Mouse (Mus musculus): ENCODE measurements at regions not wholly inside any gene's neighbourhood (a gene's known extent, or its start where the extent isn't known, plus 50 kb on each side); places are given as distances from the start of the nearest gene placed in this dataset.

DNA sequence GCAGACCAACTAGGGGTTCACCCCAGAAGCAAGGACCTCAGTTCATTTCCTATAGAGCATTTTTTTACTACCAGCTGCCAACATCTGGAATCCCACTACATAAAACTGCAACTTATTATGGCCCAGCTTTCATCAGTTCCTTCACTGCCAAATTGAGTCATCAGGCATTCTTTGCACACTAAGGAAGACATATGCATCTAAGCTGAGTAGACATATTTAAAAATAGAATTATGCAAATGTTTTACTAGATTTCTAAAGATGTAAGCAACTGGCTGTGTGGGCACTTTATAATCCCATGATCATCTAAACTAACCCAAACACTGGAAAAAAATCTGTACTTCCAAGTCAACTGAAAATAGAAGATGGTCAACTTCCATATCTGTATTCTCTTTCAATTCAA, 415.9 kb upstream of the Rarb start:
- no peak for DNase-seq

DNA sequence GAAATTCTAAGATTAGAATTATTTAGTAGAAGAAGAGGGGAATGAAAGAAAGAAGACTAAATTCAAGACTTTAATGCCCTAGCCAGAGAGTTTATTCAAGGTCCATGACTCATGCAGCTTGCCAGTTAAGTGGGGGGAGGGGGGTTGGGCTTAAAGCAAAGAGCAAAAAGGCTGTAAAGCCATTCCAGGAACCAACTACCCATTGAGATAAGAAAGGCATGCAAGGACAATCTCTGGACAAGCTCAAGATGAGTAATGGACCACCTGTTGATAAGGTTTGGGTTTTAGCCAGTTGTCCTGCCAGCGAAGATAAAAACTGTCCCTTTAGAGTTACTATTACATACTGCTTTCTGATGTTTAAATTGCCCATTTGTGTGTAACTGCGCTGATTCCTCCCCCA, 392.5 kb upstream of the Rarb start:
- no peak for DNase-seq

DNA sequence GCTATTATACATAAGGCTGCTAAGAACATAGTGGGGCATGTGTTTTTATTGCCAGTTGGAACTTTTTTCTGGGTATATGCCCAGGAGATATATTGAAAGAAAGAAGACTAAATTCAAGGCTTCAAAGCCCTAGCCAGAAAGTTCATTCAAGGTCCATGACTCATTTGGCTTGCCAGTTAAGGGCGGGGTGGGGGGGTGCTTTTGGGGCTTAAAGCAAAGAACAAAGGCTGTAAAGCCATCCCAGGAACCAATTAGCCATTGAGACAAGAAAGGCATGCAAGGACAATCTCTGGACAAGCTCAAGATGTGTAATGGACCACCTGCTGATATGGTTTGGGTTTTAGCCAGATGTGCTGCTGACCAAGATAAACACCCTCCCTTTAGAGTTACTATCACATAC, 386.7 kb upstream of the Rarb start:
- no peak for DNase-seq

DNA sequence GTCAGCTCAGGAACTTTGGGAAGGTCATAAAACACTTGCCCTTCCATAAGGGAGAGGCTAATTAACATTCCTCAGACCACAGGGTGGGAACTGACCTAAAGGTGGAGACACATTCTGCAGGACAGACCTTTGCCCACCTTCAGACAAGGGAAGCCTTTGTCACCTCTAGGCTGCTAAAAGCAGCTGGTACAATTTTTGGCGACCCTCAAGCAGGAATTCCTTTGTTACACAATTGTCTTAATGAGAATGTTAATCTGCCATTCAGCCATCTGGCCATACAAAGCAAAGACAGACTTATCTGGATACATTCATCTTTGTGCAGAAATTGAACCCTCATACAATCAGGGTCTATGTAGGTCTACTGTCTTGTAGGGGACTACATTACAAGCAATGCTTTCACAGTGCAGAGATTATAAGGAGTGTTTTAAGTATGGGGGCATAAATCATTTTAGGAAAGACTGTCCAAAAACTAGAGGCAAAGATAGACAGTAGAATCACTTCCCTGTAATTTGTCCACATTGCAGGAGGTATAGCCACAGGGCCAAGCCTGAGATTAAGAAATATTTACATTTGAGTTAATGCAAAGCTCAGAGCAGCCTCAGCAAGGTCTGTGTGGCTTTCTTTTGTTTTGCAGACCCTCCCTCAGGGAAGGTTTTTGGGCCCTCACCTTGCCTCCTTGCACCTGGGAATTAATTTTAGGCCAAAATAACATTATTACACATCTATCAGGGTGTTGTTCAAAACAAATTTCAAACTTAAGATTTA, 384.5 kb upstream of the Rarb start:
- no peak for DNase-seq

DNA sequence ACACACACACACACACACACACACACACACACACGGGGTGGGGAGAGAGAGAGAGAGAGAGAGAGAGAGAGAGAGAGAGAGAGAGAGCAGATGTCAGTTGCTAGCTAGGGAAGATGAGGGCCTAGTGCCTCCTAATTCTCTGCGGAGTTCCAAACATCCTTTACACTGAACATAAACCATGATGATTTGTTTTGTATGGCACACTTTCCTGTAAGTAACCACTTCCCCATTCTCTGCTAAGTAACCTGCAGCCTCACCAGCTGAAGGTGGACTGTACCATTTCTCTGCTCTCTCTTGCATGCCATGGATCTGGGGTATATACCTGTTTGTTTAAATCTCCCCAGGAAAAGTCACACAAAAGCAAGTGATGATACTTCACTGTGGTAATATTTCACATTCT, 374.0 kb upstream of the Rarb start:
- no peak for DNase-seq

DNA sequence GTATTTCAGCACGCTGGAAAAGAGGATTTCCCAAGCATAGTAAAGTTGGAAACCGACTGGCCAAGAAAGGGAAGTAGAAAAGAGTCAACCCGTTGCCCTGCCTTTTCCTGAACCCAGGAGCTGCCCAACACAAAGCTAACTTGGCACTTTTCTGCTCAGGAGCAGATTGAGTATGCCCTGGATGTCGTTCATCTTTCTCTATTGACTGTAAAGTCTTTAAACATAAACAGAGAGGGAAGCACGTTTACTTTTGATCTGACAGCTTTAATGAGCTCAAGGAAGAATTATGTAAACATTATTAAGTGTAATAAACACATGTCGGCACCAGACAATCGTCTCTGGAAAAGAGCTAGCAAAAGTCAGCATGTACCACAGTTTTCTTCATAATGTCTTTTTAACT, 354.3 kb upstream of the Rarb start:
- DNase-seq, result no peak

DNA sequence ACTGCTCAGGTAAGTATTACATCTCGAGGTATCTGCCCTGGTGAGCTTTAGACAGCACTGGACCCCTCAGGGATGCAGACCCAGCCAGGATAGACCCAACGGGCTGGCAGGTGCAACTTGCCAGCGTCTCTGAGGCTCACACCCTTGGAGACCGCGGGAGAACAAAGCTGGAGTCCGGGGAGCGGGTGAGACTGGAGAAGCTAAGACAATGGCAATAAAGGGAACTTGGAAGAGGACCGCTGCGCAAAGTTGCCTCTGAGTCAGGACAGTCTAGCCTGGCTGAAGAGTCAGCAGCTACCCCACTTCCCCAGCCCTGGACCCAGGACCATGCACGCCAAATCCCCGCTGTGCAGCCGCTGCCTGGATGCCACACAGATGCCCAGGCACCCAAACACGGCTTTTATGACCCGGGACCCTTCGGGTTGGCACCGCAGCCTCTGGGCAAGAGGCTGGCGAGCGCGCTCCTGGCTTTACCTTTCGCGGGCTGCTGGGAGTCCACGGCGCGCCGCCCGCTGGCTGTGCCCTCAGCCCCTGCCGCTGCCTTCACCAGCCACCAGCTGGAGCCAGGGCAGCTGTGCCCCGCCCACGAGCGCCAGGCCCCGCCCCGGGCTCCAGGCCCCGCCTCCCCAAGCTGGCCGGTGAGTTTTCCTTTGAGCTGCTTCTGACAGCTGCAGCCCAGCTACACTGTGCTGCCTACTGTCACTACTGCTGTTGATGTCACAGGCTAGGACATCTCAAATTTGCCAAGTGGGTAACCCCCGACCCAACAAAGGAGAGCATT, 353.6 kb upstream of the Rarb start:
- peak; percentile 66 for DNase-seq

DNA sequence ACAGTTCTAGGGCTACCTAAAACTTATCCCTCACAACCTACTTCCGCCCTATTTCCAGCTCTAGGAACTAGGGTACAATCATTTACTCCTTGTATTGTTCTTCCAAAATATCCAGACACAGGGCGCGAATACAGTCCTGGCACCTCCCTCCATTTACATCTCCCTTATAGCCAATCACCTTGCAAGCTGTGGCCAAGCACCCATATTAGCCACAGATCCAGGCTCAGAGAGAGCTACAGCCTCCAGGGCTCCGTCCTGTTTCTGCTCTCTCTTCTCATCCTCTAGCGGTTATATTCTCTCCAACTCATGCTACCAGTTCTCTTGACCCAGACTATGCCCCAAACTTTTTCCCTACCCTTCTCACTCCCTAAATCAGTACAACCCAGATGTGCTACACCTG, 352.9 kb upstream of the Rarb start:
- no peak for DNase-seq

DNA sequence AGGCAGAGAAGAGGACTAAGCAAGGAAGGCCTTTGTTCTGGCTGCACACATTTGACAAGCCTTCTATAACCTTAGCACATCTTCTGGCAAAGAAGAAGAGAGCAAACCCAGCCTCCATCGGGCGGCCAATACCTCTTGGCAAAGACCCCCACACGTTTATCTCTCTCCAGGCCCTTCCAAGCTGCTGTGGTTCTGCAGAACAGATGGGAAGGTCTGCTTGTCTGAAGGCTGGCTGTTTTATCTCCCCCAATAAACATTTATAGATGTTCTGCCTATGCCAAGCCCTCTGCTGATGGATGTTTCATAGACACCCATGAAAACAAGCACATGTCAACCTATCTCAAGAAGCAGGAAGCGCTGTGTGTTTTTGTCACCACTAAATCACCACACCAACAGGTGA, 339.4 kb upstream of the Rarb start:
- DNase-seq, result no peak

DNA sequence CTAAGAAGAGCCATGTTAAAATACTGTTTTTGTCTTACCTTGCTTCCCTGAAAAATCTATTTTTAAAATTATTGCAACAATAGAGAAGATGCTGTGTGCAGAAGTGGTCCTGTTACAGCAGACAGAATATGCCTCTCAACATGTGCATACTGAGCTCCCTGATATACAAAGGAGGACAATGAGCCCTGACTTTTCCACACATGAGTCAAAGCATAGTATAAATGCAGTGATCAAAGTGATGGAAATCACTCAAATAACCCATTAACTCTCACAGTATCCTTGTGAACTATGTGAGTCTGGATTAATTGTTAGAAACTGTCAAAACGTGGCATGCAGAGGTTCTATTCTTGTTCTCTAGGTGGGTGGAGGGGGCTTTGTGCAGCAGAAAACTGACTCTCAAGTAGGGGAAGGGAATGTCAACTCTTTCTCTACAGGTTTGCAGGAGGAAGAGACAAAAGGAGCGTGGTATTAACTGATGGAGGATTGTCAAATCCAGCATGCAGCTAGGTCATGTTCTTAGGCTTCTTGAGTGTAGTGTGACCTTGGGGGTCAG, 337.5 kb upstream of the Rarb start:
- no peak for DNase-seq

DNA sequence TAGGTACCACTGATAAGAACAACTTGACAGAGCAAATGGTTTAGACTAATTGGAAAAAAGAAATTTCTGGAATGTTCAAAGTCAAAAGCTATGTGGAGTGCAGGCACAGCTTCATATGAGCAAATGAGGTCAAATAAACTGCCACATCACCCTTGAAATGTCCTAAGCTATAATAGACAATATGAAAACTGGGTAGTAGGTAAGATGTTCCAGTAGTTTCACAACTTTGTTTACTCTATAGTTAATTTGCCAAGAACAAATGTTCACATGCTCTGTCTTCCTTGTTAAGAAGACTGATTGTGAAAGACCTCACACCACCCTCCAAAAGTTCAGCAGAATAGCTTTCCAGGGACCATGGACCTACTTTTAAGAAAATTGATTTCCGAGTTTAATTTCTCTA, 301.7 kb upstream of the Rarb start:
- no peak for DNase-seq

DNA sequence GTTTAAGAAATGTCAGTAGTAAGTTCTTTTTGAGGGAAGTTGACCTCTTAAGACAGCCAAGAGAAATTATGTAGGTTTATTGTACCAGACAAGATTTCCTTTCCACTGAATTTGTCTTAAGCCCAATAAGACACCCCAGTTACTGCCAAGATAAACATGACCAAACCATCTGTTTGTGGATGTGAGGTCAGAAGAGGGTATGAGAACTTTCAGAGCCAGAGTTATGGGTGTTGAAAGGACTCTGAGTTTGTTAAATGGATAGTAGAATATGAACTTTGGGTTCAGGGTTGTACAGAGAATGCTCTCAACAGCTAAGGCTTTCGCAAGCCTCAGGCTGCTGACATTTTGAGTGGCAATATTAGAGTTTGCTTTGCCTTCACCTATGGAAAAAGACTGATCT, 287.7 kb upstream of the Rarb start:
- no peak for DNase-seq

DNA sequence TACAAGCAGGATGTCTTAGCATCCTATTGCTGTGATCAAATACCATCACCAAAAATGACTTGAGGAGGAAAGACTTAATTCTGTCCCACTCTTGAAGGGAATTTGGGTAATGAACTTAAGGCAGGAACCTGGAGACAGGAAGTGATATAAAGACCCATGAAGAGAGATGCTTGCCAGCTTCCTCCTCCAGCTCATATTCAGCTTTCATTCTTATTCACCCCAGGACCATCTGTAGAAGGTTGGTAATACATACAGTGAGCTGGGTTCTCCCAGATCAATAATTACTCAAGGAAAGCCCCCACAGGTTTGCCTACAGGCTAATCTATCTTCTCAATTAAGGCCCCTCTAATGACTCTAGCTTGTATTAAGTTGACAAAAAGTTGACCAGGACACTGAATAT, 283.5 kb upstream of the Rarb start:
- no peak for DNase-seq

DNA sequence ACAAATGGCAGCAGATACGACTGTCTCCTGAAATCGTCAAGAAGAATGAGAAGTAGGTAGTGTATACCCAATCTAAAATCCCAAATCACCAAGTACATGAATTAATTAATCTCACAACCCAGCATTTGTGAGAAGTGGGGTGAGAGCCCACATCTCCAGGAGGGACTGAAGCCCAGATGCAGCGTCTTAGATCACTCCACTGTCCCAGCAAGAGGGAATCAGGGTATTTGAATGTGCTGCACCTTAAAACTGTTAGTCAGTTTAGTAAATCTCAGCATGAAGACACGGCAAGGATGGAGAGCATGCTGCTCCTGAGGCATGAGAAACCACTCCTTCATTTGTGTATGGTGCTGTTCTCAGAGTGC, 271.6 kb upstream of the Rarb start:
- DNase-seq, result no peak

DNA sequence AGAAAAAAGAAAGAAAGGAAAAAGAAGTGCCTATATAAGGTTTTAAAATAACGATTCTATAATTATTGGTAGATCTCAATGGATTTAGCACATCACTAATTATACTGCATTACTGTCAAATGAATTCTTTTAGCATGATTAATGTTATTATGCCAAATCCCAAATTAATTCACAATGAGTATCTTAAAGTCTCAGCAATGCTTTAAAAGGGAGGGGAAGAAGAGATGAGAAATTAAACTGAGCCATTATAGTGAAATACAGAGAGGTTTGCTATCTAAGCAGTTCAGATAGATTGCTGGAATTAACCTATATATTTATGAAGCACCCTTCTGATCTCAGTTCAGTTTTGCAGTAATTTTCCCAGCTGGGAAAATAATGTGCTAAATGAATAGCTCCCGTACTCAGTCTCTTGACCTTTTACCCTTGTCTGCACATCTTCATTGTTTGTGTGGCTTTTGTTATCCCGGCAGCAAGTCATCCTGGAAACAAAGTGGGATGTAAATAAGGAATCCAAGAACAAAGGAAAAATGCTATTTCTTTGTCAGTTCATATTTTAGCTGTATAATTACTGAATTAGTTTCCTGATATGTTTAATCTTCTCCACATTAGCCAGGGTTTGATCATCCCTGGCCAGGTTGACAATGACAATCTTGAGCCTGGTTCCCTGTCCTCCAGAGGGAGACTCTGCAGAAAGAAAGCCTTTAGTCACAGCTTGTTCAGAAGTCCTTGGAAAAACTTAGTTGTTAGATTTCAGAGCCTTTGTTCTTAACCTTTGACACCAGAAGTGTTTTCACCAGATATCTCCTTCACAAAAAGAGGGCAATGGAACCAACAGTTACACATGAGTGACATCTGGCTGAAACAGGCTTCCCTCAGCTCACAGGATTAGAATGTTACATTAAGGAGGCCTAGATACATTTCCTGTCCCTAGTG, 270.9 kb upstream of the Rarb start:
- no peak for DNase-seq

DNA sequence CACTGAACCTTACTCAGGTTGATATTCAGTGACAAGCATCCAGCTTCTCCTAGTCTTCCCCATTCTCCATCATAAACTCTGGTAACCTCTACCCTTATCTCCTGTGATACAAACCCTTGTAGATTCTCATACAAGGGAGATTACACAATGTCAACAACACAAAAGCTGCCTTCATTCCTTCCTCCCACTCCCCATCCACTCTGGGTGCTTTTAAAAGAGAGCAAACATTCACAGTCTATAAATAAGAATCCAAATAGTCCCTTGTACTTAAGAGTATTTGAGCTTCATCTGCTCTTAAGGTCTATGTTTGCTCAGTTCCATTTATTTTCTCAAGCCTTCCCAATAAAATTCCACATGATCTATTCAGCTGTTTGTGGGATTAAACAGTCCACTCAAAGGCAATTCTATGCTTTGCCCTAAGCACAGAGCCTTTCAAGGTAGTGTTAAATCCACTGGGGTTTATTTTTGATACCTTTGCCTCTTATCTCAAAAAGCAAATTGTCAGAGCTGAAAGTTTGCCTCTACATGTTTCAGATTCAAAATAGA, 270.2 kb upstream of the Rarb start:
- no peak for DNase-seq

DNA sequence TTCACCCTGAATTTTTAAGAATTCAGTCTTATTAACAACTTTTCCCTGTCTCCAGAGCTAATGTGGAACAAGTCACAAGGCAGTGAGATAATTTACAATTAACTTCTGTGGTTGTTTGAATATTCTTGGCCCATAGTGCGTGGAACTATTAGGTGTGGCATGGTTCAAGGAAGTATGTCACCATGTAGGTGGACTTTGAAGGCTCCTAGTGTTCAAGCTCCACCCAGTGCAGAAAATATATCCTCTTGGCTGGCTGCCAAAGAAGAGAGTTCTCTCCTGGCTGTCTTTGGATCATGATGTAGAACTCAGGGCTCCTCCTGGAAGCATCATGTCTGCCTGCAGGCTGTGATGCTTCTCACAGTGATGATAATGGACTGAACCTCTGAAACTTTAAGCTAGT, 268.9 kb upstream of the Rarb start:
- no peak for DNase-seq

DNA sequence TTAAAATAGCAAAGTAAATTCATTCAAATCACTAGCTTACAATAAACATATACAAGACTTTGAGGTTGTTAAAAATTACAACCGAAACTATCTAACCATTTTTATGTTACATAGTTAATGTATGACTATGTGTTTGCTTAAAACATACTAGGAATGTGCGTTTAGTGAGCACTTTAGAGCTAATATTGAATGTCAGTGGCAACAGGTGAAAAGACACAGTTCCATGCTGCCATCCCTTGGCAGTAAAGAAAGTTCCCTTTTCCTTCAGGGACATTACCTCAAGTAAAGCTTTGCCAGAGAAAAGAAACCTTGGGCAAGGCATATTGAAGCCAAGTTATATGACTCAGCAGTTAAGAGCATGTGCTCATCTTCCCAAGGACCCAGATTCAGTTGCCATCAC, 265.0 kb upstream of the Rarb start:
- no peak for DNase-seq

DNA sequence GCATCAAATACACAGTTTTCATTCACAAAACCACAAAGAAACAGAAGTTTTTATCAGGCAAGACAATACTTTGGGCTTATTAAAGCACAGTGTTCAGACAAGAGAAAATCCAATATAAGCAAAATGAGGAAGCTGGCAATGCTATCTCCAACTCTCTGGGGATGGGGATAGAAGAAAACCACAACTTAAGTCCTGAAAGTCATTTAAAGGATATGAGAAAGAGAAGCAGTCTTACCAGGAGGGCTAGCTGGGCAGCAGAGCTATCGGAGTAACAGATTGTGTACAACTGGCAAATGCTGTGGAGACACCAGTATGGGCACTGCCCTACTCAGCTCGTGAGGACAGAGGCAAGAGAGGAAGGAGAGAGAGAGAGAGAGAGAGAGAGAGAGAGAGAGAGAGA, 262.9 kb upstream of the Rarb start:
- no peak for DNase-seq

DNA sequence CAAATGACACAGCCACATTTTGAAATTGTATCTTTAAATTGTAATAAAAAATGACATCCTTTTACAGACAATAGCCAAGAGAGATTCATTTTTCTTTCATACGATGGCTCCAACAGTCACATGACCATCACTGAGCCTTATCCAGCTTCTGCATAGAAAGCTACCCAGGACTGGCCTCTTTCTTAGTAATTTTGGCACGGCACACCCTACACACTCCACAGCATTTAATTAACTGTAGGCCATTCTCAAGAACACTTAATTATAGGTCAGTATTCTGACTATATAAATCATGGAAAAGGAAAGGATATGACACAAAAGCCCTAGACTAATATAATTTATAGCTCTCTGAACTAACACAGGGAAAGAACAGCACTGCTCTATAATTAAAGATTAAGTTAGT, 260.6 kb upstream of the Rarb start:
- no peak for DNase-seq

DNA sequence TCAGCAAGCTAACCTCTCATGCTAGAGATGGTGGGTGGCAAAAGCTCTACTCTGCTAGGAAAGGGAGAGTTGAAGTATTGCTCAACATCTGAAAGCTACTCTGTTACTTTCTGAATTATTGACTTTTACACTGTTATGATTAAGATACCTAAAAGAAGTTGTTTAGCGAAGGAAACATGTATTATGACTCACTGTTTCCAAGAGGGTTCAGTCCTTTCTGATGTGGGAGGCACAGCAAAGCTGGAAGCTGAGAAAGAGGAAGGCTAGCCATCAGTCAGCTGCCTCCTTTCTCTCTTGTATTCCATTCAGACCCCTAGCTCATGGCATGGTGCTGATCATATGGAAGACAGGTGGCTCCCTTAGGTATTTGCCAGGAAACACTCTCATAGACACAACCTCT, 242.4 kb upstream of the Rarb start:
- no peak for DNase-seq

DNA sequence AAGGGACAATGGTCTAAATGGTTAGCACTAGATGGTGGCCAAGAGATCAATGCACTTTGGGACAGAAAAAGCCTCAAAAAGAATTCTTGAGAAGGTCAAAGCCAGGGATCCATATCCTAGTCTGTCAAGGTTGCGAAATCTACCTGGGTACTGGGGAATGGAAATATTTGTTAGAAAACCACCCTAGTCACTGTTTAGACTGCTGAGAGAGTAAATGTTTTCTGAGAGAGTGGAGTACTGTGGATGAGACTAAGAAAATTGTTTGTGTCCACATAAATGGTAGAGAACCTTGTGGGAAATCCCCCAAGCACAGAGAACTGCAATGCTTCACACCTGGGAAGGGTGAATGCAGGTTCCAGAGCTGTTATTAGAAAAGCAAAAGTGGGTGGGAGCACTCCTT, 239.5 kb upstream of the Rarb start:
- no peak for DNase-seq

DNA sequence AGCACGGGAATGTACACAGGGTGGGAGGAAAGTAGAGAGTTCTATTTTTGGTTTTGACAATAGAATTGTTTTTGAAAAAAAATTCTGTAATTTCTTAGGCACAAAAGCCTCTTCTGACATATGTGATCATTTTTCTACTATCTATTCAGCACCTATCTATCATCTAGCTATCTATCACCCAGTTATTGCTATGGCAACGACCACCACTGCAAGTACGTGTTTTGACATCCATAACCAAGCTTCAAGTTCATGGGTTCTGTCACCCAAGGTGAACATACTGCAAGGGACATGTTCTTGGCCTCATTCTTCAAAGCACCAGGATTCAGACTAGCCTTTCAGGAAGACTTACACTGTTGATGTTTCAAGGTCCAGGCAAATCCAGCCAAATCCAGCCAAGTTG, 238.4 kb upstream of the Rarb start:
- no peak for DNase-seq
